Mouse (Mus musculus) thymus, postnatal 14 days (tissue): ENCODE results near the gene Kcnk13.
"Not testable (repeated sequence)": the region's sequence is repeated elsewhere in the genome, so short reads cannot be mapped to it uniquely, and the experiment has no call there.

Source experiments
- DNase-seq: peaks from one replicate; pipeline ENCODE4 v3.0.0; 2021

Gene Kcnk13

GRCm38 (mm10) chr12:99966116-99966770 is 1.9 kb downstream of the Kcnk13 start:
- no peak for DNase-seq

GRCm38 (mm10) chr12:99966881-99967363 is 2.6 kb downstream of the Kcnk13 start:
- no peak for DNase-seq

GRCm38 (mm10) chr12:99969906-99970305 is 5.6 kb downstream of the Kcnk13 start:
- DNase-seq: no peak

- DNase-seq: not testable (repeated sequence)
Observed at GRCm38 (mm10) chr12:99971205-99971894, 7.1 kb downstream of the Kcnk13 start.

- no peak for DNase-seq
Observed at GRCm38 (mm10) chr12:99972825-99973224, 8.5 kb downstream of the Kcnk13 start.

GRCm38 (mm10) chr12:99973659-99974058 is 9.4 kb downstream of the Kcnk13 start:
- DNase-seq: no peak

- no peak for DNase-seq
Observed at GRCm38 (mm10) chr12:99979541-99979940, 15.2 kb downstream of the Kcnk13 start.

GRCm38 (mm10) chr12:99986797-99987196 is 22.5 kb downstream of the Kcnk13 start:
- DNase-seq: no peak

- no peak for DNase-seq
Observed at GRCm38 (mm10) chr12:99988144-99988543, 23.8 kb downstream of the Kcnk13 start.

GRCm38 (mm10) chr12:99992362-99992862 is 28.1 kb downstream of the Kcnk13 start:
- DNase-seq: no peak

- no peak for DNase-seq
Observed at GRCm38 (mm10) chr12:99993146-99993890, 29.0 kb downstream of the Kcnk13 start.

- DNase-seq: no peak
Observed at GRCm38 (mm10) chr12:99995951-99996350, 31.7 kb downstream of the Kcnk13 start.

- DNase-seq: no peak
Observed at GRCm38 (mm10) chr12:99999726-100000125, 35.4 kb downstream of the Kcnk13 start.

GRCm38 (mm10) chr12:100000381-100000780 is 36.1 kb downstream of the Kcnk13 start:
- no peak for DNase-seq

GRCm38 (mm10) chr12:100001246-100001645 is 36.9 kb downstream of the Kcnk13 start:
- DNase-seq: no peak

GRCm38 (mm10) chr12:100001910-100002309 is 37.6 kb downstream of the Kcnk13 start:
- no peak for DNase-seq

- no peak for DNase-seq
Observed at GRCm38 (mm10) chr12:100002914-100003587, 38.8 kb downstream of the Kcnk13 start.

GRCm38 (mm10) chr12:100005285-100005684 is 41.0 kb downstream of the Kcnk13 start:
- DNase-seq: no peak

- no peak for DNase-seq
Observed at GRCm38 (mm10) chr12:100006681-100007080, 42.4 kb downstream of the Kcnk13 start.

GRCm38 (mm10) chr12:100012839-100013238 is 48.5 kb downstream of the Kcnk13 start:
- DNase-seq: no peak

GRCm38 (mm10) chr12:100015146-100015545 is 50.8 kb downstream of the Kcnk13 start:
- no peak for DNase-seq

- no peak for DNase-seq
Observed at GRCm38 (mm10) chr12:100017709-100018108, 53.4 kb downstream of the Kcnk13 start.

- DNase-seq: no peak
Observed at GRCm38 (mm10) chr12:100022490-100022889, 58.2 kb downstream of the Kcnk13 start.
